In genomic region chr4:12247994-12248393, GRCm38 (mm10) we compare ENCODE assay signal across 12 mouse cellular contexts.
"Had no signal": no experiment of that assay in that cellular context is flagged by ENCODE, and none has a peak within 500 bp of the region (broad histone marks: within the 10 kb centered on the region; RNA-seq: fewer than 3 reads in every experiment).

No protein-coding gene starts in this region.

- DNase-seq: lung, adult 18-20 months; lung, embryonic 14.5 days; lung, postnatal 10 days; lung, postnatal 4 days; midbrain, embryonic 14.5 days; retina, postnatal 1 day; right cerebral cortex, postnatal 25 days; right cerebral cortex, postnatal 4 days; spleen, adult 18-20 months; thymus, adult 2 months; thymus, postnatal 25 days; thymus, postnatal 4 days had no signal
